Mouse (Mus musculus) cerebellum, postnatal 25 days (tissue): ENCODE results near the gene Pfkm.
A peak's percentile ranks its signal among the peaks of the same experiment; 100 is the strongest.

Source experiments
- DNase-seq, 2 experiments: peaks; one replicate each; pipeline ENCODE4 v3.0.0; 2021; ENCODE audit warnings: mixed read lengths in 2 of 2

Pfkm gene

GRCm38 (mm10) chr15:98092372-98093120 is at the start of gene Pfkm:
Gene Pfkm, plus strand, starts transcription at chr15:98092589.
- DNase-seq = no peak

GRCm38 (mm10) chr15:98043967-98044366 is 48.4 kb upstream of the Pfkm start:
- no peak for DNase-seq

GRCm38 (mm10) chr15:98044387-98044786 is 48.0 kb upstream of the Pfkm start:
- no peak for DNase-seq

- no peak for DNase-seq
Observed at GRCm38 (mm10) chr15:98048918-98049700, 43.3 kb upstream of the Pfkm start.

GRCm38 (mm10) chr15:98051685-98052084 is 40.7 kb upstream of the Pfkm start:
- no peak for DNase-seq

- DNase-seq = peak; percentile 23 to 53
Observed at GRCm38 (mm10) chr15:98055246-98055645, 37.1 kb upstream of the Pfkm start.

DNA sequence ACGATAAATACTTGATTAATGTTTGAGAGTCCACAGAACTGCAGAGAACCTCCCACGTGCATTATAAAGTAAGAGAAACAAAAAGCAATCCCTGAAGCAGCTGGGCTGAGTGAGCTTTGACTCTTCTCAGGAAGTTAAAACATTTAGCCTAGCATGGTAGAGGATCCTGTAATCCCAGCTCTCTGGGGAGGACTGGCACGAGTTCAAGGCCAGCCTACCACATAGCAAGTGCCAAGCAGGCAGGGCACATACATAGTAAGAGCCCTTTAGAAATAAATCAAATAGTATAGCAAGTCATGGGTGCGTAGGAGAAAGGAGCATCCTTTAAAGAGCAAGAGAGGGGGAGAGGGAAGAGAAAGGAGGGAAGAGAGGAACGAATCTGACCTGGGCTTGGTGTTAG is 26.5 kb upstream of the Pfkm start:
- DNase-seq = peak in 1 of 2 experiments; percentile 47

DNA sequence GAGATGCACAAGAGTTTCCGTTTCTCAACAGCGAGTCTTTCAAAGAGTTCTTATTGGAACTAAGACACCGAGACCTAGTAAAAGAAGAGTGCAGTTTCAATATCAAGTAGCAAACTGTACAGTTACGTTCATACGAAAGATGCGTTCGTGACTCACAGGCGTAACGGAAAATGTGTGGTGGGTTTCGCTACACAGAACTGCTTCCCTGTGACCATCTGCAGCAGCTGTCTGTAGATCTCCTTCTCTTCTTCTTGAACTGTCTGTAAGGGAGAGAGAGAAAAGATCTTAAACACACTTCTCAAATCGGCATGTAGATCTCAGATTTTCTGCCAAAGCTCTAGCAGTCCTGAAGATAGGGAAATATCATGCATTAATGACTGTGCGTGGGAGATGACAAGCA is 25.8 kb upstream of the Pfkm start:
- no peak for DNase-seq

- no peak for DNase-seq
Observed at GRCm38 (mm10) chr15:98067492-98067891, 24.9 kb upstream of the Pfkm start.

- no peak for DNase-seq
Observed at GRCm38 (mm10) chr15:98068506-98068905, 23.9 kb upstream of the Pfkm start.

DNA sequence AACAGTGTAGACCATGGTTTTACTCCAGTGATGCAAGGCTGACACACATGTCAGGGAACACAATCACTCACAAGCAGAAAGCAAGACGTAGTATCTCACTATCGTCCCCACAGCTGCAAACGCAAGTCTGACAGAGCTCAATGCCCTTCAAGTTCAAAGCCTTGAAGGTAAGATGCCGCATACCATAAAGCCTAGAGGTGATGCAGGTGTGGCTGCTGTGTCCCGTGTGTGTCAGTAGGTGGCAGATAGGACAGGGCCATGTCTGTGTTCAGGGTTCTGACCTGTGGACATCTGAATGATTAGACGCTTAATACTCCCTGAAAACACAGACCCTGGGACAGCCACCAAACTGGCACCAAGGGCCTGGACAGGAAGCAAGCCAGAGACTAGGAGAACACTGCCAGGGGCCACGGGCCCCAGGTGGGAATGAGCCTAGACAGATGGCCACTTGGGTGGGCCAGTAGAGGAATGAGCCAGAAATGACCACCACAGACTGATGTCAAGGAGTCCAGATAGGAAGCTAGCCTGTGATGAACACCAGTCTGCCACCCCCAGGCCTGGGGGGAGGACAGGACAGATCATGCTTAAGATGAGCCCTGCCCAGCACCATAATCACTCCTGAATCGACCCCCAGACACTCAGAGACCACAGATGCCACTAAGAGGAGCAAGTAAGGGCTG is 22.7 kb upstream of the Pfkm start:
- no peak for DNase-seq

DNA sequence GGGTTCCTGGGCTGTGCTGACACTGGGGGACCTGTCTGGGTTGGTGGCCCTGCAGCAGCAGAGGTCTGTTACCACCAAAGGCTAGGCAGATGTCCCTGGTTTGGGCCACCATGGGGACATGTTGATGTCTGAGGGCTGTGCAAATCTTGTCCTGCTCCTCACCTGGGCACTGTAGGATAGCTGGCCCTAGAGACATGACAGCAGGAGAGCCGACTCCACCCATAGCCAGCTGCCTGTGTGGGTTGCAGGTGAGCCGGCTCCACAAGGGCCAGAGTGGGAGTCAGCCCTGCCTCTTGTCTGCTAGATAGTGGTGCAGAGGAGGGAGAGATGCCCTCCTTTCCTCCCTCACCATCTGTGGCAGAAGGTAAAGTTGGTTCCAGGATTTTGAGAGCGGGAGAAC is 22.0 kb upstream of the Pfkm start:
- no peak for DNase-seq

DNA sequence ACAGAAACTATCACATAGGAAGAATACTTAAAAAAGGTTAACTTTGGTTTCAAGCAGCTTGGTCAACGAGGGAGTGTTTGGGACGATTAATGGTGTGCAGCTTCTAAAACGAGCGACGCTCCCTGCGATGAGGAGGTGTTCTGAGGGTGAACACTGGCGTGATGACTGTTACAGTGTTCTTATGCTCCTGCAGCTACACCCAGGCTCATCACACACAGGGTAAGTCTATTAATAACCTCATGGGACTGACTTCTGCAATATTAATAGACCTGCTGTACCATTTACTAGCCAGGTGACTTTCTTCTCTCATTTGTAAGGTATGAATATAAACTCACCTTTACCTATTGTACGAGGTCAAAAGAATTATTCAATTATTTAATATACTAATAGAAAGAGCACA is 17.9 kb upstream of the Pfkm start:
- DNase-seq = no peak

GRCm38 (mm10) chr15:98075034-98075433 is 17.4 kb upstream of the Pfkm start:
- DNase-seq = peak in 1 of 2 experiments; percentile 13

GRCm38 (mm10) chr15:98076901-98077300 is 15.5 kb upstream of the Pfkm start:
- no peak for DNase-seq

DNA sequence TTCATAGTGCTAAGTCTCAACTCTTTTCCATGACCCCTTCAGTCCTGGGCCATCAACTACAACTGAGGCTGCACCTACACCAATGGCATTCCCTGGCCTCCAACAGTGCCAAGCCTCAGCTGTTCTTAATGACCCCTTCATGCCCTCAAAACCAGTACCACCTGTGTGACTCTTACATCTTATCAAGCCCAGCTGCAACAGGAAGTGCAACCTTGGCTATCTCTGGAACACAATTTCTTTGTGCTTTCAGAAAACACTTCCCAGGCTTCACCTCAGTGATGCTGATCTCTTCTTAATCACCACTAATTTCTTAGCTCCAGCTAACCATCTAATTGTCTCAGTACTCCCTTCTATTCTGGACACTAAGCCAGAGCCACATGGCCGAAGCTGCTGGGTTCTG is 3.5 kb upstream of the Pfkm start:
- no peak for DNase-seq

- DNase-seq = peak in 1 of 2 experiments; percentile 63
Observed at GRCm38 (mm10) chr15:98089421-98090183, 2.8 kb upstream of the Pfkm start.

- no peak for DNase-seq
Observed at GRCm38 (mm10) chr15:98091841-98092240, 548 bp upstream of the Pfkm start.

DNA sequence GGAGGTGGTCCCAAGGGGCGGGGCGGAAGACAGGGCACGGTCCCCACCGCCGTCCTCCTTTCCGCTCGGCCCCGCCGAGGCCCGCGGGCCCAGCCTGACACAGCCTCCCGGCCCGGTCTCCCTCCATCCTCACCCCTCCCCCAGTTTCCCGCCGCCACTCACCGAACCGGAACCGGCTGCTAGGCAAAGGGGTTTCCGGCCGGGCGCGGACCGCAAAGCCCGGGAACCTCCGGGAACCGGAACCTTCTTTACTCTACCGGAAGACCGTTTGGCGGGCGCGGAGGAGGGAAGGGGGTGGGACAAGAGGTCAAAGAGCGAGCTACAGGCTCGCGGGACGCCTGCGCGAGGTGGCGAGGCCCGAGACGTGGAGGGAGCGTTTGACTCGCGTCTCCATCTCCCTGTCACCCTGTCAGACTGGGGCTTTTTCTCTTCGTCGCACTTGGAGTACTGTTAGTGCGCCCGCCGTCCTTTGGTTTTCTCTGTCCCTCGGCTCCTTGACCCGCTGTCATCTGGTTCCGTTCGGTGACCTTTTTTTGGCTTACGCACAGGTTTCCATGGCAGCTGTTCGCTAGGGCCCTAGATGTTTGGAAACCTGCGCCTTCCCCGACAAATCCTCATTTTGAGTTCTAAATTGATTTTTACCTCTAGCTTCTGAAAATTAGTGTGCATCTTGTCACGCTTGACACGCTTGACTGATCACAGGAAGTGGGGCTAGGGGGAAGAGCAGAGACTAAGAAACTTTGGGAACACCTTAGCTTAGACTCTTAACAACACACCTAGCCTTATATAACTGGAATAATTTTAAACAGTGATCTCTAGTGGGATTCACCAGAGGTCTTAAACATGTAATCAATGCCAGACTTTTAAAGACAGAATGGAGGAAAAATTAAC is 977 bp downstream of the Pfkm start, which contains the start of gene Senp1:
TSS of gene Senp1 (minus strand) at position 624 of the 891 bp plus-strand sequence.
- peak; percentile 93 to 95 for DNase-seq

DNA sequence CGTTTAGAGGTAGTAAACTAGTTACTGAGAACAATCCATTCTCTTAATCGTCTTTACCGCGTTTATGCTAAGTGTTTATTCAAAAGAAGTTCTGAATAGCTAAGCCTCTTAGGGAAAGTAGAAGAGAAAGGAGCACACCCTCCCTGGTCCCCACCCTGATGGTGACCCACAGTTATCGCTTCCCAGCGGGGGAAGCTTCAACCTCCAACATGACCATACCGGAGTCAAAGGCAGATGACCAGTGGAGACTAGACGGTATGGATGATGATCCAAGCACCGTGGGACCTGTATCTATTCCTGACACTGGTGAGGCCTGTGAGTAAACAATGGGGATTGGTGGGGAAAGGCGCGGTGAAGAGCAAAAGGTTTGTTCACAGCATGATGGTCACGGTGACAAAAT is 2.5 kb downstream of the Pfkm start:
- no peak for DNase-seq

- no peak for DNase-seq
Observed at GRCm38 (mm10) chr15:98096957-98097356, 4.6 kb downstream of the Pfkm start.

DNA sequence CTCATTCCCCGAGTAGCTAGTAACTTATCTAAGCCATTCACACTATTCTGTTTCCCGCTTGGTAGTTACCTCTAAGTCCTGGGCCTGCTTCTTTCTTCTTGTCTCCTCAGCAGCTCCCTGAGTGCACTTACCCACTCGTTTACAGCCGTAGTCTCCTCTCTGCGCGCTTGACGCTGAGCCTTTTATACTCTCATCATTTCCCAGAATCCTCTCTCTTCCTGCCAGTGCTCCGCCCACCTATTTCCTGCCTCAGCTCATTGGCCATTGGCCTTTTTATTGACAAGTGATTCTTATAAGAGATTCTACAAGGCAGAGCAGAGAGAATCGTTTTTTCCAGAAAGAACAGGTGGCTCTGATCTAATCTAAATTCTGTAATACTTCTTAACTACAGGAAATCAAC is 6.1 kb downstream of the Pfkm start:
- no peak for DNase-seq
